Mouse (Mus musculus) urinary bladder, adult 2 months (tissue): ENCODE data around the gene Sgk1. TPM values are rescaled to one million over a fixed set of nuclear protein-coding genes. Genes with fewer than 3 reads are reported as not detected.
"Not testable (repeated sequence)": the region's sequence is repeated elsewhere in the genome, so short reads cannot be mapped to it uniquely, and the experiment has no call there.

Source experiments
- DNase-seq: peaks from one replicate; pipeline ENCODE4 v3.0.0; 2022; ENCODE audit warnings: low spot score
- polyA plus RNA-seq: library from polyadenylated mRNA; depleted of rRNA; stranded (reverse); fragments of >200 nt; gene quantifications from 2 replicates; pipeline ENCODE4 v1.2.3, GENCODE M21; 2012; rRNA removed

Gene Sgk1
- polyA plus RNA-seq, 1 experiment = 44.5 TPM

DNA sequence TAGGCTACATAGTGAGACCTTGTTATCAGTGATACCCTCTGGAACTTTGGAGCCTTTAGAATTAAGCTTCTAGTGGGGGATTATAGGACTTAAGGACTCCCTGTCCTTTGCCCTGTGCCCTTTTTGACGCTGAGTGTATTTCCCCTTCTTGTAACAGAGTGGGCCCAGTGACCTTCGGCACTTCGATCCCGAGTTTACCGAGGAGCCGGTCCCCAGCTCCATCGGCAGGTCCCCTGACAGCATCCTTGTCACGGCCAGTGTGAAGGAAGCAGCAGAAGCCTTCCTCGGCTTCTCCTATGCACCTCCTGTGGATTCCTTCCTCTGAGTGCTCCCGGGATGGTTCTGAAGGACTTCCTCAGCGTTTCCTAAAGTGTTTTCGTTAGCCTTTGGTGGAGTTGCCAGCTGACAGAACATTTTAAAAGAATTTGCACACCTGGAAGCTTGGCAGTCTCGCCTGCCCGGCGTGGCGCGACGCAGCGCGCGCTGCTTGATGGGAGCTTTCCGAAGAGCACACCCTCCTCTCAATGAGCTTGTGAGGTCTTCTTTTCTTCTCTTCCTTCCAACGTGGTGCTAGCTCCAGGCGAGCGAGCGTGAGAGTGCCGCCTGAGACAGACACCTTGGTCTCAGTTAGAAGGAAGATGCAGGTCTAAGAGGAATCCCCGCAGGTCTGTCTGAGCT, 116.7 kb downstream of the Sgk1 start:
- no peak for DNase-seq

DNA sequence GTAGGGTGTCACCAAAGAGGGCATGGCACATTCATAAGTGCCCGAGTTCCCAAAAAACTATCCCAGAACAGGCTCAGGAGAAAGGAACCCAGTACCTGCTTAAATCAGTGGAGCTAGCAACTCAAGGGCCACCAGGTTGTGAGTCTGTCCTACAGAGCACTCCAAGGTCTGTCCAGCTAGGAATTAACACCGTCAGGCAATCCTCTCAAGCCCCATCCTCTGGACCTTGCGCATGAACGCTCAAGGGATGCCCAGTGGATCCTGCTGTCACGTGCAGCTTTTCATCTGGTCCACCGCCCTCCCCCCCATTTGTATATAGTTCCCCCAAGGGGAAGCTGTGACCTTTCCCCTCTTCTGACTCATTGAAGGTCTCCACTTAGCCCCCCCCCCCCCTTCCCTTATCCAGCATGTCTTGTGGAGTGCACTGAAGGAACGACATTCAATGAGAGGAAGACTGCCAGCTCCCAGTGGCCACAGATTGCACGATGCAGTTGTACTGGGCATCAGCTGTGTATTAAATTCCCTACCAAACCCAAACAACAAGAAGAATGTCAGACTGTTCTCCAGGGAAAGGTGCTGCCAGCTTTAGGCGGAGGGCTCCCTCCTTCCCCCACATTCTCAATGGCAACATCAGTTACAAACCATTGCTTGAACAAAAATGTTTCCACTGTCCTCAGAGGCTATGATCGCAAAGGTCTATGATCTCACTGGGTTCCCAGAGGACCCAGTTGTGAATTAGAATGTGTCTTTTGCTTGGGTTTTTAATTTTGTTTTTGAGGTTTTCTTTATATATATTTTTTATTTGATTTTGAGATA, 118.7 kb downstream of the Sgk1 start:
- no peak for DNase-seq

DNA sequence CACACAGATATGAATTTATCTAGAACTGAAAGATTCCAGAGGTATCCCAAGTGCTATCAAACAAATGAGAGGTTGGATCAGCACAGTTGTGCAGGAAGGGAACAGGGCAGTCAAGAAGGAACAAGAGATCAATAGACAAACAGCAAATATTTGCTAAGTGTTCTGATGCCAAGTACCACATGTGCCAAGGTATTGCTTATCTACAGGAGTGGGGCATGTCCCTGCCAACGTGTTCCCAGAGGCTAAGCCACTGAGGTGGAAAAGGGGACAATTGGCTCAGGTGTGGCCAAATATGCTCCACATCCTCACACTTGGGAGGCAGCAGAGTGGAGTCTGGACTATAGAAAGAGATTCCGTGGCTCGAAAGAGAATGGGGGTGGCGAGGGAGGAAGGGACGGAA, 119.6 kb downstream of the Sgk1 start:
- DNase-seq = no peak

DNA sequence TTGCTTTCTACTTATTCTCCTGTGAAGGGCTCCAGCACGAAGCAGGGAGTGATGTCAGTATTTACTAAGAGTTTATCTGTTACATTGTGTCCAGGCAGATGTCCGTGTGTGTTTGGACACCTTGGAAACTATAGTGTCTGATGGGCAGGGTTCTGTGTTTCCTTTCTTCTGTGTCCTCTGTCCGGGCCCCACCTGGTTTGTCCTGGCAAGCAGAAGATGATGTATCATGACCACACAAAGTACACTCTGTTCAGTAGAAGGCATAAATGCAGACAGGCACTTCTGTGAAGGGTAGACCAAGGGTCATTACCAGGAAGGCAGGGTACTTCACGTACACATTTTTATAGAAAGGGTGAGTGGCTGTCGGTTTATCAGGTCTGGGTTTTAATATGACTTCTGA, 122.8 kb downstream of the Sgk1 start:
- no peak for DNase-seq

DNA sequence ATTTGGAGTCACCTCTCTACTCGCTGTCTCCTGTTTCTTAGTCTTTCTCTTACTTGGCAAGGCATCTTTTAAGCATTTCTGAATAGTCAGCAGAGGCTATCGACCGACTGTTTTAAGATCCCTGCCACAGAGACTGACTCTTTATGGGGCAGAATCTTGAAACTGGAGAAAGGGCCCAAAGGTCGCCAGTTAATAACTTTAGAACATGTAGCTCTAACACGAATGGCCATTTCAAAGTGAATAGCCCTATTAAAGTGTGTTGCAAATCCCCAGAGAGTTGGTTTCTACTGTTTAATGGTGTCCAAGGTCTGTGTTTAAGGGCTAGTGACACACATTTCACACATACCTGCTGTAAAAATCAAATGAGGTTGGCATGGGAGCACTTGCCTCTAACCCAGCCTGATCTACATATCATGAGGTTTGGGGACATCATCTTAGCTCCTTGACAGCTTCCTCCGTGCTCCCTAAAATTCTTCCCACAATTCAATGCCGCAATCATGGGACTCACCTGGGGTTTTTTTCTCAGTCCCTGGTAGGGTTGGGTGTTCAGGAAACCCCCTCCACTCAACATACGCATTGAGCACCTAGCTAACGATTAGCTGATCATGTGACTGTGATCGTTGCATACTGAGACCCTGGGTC, 125.3 kb downstream of the Sgk1 start:
- DNase-seq = no peak

DNA sequence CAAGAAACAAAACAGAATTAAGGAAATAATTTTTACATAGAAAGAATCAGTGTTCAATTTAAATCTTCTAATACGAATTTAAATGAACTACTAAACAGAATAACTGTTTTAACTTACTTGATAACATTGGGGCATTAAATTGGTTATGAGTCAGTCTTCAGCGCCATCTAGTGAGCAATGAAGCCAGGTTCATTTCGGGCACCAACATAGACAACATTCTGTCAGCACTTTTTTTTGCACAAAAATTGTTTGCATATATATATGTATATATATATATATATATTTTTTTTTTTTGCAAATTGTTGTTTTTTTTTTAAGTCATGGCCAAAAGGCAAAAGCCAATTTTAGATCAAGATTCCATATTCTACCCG, 125.8 kb downstream of the Sgk1 start:
- DNase-seq = no peak

DNA sequence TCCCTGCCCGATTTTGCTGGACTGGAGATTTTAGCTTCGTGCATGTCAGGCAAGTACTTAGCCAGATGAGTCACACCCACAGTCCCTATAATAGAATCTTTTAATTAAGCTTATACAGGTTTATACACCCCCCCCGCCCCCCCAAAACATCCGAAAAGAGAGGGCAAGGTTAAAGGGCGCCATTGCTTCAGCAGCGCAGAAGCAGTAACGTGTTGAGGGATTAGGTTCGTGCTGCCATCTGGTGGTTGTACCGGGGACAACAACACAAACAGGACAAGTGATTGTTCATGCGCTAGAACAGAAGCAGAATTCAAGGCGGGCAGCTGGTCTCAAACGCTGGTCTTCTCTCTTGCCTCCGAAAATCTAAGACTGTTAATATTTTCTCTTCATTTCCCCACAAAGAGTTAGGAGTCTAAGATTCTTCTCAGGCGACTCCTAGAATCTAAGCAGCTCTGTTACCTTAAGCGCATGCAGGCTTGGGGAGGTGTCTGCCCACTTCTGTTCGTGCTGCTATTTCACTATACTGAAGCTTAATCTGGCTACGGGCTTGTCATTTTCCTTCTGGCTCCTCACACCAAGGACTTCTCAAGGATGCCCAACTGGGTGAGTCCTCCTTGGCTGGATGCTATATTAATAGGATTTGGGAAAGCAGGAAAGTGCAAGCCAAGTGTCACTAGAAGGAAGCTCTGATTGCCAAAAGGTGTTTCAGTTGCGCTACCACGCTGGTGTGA, 128.3 kb downstream of the Sgk1 start:
- DNase-seq = peak; percentile 54

DNA sequence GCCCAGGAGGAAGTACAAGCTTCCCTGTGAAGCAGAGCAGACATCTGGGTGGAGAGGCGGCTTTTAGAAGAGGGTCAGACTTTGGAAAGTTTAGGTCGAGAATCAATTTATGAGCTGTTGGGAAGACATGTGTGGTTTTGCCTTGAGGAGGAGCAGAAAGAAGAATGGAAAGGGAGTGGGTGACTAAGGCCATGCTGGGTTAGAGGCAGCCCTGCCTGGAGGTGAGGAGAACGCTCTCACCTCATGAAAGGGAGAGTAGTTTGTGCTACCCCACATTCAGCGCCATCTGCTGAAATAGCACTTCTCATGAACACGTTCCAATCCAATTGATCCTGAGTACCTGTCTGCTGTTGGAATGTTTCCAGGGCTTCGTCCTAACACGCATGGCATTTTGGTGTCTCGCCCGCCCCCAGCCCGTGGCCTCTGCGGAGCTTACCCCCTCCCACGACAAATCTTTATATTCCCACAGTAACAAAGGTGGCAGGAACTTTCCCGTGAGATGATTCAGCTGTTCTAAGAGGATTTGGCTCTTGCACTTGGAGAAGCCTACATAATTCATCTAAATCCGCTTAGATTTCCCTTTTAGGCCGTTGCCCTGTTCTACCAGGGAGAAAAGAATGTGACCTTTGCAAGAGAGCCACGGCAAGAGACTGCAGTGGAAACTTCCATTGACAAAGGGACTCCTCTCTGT, 135.6 kb downstream of the Sgk1 start:
- no peak for DNase-seq

DNA sequence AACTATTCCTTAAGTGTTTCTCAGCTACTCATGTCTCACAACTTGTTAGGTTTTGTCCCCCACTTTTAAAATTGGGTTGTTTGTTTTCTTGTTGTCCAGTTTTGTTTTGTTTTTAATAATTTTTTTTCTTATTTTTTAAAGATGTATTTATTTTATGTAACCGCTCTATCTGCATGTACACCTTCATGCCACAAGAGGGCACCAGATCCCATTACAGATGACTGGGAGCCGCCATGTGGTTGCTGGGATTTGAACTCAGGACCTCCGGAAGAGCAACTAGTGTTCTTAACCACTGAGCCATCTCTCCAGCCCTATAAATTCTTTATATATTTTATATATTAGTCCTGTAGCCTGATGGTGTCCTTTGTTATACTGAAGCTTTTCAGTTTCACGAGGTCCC, 136.6 kb downstream of the Sgk1 start:
- DNase-seq = no peak

DNA sequence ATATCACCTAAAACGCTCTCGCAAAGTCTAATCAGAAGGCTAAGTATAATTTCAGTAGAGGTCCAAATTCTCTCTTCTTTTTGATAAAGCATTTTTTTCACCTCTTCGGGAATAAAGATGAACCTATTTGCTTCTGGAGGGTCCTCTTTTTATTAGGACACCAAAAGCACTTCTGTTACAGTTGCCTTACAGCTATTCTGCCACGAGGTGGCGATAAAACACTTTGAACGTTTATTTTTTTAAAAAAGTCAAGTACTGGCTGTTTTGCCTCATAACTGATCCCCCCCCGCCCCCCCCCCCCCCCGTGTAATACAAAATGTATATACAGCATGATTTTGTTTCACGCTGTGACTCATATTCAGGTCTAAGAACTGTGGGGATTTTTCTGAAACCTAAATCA, 152.3 kb downstream of the Sgk1 start:
- DNase-seq = no peak

DNA sequence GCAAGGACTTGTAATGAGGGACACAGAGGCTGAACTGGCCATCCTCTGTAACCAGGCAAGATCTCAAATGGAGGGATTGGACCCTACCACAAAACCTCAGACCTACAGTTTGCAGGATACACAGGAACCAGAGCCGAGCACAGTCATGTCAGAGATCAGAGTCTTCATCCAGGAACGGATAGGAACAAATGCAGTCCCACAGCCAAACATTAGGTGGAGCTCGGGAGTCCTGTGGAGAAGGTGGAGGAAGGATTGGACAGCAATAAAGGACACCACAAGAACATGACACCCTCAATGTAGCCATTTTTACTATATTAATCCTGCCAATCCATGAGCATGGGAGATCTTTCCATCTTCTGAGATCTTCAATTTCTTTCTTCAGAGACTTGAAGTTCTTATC, 154.3 kb downstream of the Sgk1 start:
- not testable (repeated sequence) for DNase-seq

Other genes starting within 250 kb of the Sgk1 start
- gene 4930444G20Rik, start 185.9 kb downstream of the Sgk1 start, polyA plus RNA-seq = not detected in 2 replicates